ENCODE assay signal across 15 mouse cellular contexts in the genomic region with DNA sequence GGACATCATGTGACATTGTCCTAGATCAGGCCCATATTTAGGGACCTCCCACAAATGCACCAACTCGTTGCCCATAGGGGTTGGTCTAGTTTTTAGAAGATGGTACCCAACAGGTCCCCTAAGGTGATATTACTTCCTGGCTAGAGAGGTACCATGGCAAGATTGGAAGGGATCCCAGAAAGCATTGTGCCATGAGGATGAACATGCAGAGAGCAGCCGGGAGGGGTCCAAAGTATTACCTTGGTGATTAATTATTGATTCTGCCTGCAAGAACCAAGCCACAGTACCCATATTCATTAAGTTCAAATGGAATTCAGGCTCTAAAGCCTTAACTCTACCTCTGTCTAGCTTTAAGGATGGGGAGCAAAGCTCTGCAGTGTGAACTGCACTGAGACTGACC. TPM values are rescaled to one million over a fixed set of nuclear protein-coding genes. Genes with fewer than 3 reads are reported as not detected.
"Had no signal": no experiment of that assay in that cellular context is flagged by ENCODE, and none has a peak within 500 bp of the region (broad histone marks: within the 10 kb centered on the region; RNA-seq: fewer than 3 reads in every experiment).

No protein-coding gene starts in this region.

- H3K4me3 ChIP-seq: limb, embryonic 12.5 days; midbrain, embryonic 10.5 days; midbrain, embryonic 15.5 days; neural tube, embryonic 13.5 days had no signal

- H3K27me3 ChIP-seq: limb, embryonic 12.5 days; midbrain, embryonic 15.5 days had no signal

- H3K9me3 ChIP-seq: limb, embryonic 12.5 days; midbrain, embryonic 10.5 days; midbrain, embryonic 15.5 days; neural tube, embryonic 13.5 days had no signal

- H3K9ac ChIP-seq: limb, embryonic 12.5 days; liver, embryonic 14.5 days; midbrain, embryonic 15.5 days; neural tube, embryonic 13.5 days had no signal

- H3K4me2 ChIP-seq: limb, embryonic 12.5 days; midbrain, embryonic 15.5 days; neural tube, embryonic 13.5 days had no signal

- ATAC-seq: hindbrain, embryonic 16.5 days; inflammation-experienced regulatory T-cells, adult 6 months; lung, postnatal 0 days; midbrain, embryonic 15.5 days had no signal

- DNase-seq: layer of hippocampus, adult 9-11 months; liver; lung, adult 2 months; right cerebral cortex, postnatal 14 days; thymus, postnatal 4 days had no signal

- H3K27ac ChIP-seq: limb, embryonic 12.5 days; liver, embryonic 14.5 days; midbrain, embryonic 10.5 days; midbrain, embryonic 15.5 days; neural tube, embryonic 13.5 days; stomach, postnatal 0 days had no signal

- H3K36me3 ChIP-seq: midbrain, embryonic 10.5 days; midbrain, embryonic 15.5 days; neural tube, embryonic 13.5 days had no signal

RNA-seq across cellular contexts. Expression of a gene that starts 19.3 kb away (rescaled TPM):
- total RNA-seq: megakaryocyte, adult 5-6 weeks had no signal
- polyA plus RNA-seq: inflammation-experienced regulatory T-cells, adult 6 months had no signal
